Mouse (Mus musculus): ENCODE results near the gene Arl3. TPM values are rescaled to one million over a fixed set of nuclear protein-coding genes. Genes with fewer than 3 reads are reported as not detected.
A peak's percentile ranks its signal among the peaks of the same experiment; 100 is the strongest.

The Arl3 gene
- total RNA-seq, 2 experiments from 2014 or later = 47.2 to 54.9 TPM

DNA sequence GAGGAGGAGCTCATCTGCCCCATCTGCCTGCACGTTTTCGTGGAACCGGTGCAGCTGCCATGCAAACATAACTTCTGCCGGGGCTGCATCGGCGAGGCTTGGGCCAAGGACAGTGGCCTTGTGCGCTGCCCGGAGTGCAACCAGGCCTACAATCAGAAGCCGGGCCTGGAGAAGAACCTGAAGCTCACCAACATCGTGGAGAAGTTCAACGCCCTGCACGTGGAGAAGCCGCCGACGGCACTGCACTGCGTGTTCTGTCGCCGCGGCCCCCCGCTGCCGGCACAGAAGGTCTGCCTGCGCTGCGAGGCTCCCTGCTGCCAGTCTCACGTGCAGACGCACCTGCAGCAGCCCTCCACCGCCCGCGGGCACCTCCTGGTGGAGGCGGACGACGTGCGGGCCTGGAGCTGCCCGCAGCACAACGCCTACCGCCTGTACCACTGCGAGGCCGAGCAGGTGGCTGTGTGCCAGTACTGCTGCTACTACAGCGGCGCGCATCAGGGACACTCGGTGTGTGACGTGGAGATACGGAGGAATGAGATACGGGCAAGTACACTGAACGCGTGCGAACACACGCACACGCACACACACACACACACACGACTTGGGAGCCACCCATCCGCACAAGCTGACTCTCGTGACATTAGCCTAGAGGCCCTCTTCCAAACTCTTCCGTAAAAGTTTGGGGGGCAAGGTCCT, 70.4 kb downstream of the Arl3 start:
- peak; percentile 67 to 77 for DNase-seq (ENCODE audit: low spot score in 2 of 2)

DNA sequence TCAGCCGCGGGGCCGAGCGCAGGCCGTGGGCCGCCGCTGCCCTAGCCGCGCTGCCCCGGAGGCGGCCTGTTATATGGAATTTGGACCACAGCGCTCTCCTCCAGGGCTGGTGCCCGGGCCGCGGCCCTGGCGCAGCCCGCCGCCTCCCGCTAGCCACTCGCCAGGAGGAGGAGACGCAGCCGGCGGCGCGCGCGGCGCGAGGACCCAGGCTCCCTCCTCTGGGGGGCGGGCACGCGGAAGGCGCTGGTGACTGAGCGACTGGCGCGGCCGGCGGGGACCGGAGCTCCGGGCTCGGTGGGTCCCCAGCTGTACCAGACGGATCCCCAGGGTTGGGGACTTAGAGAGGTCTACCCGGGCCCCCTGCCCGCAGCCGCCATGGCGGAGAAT, 70.9 kb downstream of the Arl3 start:
- DNase-seq (ENCODE audit: low spot score in 2 of 2) = peak; percentile 56 to 58

DNA sequence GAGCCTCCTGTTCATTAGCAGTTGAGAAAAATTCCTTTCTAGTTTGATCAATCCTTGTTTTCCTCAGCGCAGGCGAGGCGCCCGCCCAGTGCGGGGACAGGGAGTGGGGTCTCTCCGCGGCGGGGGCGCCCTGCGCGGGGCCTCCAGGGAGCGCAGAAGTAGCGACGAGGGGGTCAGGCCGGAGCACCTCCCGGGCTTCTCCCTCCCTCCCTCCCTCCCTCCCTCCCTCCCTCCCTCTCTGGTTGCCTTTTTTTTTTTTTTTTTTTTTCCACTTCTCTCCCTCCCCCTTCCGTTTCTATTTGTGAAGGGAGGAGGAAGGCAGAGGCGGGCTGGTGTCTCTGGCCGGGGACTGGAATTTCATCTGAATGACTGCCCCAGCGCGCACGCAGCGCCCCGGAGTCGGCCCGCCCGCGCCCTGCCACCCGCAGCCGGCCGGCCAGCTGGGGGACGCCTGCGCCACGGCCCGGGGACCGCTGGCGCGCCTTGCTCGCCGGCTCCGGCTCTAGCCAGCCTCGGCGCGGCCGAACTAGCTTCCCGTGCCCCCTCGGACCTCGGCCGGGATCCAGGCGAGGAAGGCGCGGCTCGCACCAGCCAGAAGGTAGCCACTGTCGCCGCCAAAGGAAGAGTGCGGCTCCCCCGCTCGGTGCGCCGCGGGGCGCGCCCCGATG, 71.5 kb downstream of the Arl3 start, which contains the start of gene Trim8:
Trim8 (plus strand) TSS at position 302 of the 668 bp plus-strand sequence.
- peak; percentile 62 to 76 for DNase-seq (ENCODE audit: low spot score in 2 of 2)

DNA sequence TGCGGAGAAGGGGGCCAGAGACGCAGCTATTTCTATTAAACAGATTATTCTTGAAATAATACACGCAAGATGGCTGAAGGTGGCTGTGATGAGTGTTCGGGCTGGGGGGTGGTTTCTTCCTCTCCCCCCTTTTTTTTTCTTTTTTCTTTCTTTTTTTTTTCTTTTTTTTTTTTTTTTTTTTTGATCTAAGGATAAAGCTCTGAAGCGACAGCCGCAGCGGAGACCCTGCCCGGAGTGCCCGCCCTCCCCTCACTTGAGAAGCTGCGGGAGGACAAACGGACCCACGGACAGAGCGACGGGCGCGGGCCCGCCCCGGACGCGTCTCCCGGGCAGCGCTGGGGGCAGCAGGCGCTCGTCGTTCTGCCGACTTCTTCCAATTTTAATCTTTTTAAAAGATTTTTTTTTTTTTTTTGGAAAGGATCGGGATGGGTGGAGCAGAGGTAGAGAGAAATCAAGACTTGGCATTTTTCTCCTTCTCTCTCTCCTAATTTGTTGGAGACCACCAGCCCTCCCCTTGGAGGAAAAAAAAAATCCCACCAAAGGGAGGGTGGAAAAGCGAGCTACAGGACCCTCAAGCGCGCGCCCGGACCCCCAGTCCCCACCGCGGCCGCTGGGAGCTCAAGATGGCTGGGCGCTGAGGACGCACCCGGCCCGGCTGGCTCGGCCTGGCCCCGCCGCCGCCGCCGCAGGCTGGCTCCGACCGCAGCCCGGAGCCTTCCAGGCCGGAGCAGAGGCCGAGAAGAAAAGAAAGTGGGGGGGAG, 72.2 kb downstream of the Arl3 start:
- no peak for DNase-seq (ENCODE audit: low spot score in 2 of 2)

DNA sequence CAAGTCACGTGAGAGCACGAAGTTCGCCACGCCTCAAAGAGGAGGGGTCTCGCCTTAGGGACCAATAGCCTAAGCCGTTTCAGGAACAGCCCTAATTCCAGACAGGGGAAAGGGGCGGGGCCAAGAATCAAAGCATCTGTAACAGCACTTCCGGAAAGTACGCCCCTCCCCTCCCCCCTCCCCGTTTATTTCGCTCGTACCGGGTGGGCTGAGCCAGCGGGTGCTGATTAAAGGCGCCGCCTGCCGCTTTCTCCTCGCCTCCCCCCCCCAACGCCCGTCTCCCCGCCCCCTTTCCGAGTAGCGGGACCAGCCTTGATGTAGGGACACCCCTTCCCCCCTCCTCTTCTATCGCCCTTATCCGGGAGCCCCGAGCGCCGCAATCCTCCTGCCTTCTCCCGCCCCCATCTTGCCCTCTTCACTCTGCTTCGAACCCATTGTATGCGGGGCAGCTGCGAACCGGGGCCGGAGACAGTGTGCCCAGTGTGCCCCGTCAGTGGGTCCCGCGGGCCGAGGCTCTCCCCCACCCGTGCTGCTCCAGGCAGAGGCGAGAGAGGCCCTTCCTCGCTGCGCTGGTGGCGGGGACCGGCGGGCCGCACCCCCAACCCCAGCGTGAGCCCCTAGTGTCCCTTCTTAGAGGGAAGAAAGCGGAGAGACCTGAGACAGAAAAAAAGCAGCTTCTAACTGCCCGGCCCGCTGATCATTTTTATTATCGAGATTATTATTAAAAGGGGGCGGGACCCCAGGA, 73.0 kb downstream of the Arl3 start:
- peak; percentile 71 to 95 for DNase-seq (ENCODE audit: low spot score in 2 of 2)

DNA sequence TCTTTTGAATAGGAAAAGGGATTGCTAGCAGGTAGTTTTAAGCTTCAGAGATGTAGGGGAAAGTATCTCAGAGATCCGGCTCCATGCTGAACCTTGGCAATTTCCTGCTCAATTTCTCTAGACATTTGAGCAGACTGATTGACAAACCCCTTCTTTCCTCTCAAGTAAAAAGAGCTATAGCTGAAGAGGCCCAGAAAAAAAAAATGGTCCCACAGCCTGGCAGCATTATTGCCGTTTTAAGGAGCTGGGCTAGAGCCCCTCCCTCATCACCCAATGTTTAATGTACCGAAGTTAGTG, 73.5 kb downstream of the Arl3 start:
- no peak for DNase-seq (ENCODE audit: low spot score in 2 of 2)

DNA sequence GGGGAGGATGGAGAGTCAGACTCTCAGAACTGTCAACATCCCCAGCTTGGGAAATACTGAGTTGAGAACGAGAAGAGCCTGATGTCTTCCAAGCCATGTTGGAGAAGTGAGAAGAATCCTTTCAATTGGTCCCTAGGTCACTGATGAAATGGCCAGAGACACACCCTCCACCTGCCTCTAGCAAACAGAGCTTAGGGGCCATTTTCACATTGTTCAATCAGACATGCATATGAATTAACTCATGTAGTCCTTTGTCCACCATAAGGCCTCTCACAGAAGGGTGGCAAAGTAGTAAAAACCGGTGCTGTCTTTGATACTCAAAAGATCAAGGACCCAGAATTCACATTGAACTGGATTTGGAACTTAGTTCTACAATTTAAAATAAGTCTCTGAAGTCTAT, 75.8 kb downstream of the Arl3 start:
- no peak for DNase-seq (ENCODE audit: low spot score in 2 of 2)

DNA sequence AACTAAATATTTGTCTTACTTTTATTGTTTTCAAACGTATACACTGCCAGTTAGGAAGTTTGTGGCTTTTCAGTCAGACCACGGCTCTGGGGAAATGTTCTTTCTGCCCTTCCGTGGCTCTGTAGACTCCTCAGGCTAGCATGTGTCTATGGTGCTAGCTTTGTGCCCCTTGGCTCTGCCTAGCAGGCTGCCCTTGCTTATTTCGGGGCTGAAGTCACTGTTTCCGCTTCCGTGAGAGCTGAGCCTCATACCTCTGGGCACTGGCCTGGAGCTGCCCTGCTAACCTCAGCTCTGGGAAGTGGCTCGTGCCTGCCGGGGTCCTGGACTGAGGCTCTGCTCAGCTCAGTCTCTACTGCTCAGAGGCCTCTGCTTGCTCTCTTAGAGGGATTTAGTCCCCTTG, 77.9 kb downstream of the Arl3 start:
- DNase-seq (ENCODE audit: low spot score in 2 of 2) = no peak

DNA sequence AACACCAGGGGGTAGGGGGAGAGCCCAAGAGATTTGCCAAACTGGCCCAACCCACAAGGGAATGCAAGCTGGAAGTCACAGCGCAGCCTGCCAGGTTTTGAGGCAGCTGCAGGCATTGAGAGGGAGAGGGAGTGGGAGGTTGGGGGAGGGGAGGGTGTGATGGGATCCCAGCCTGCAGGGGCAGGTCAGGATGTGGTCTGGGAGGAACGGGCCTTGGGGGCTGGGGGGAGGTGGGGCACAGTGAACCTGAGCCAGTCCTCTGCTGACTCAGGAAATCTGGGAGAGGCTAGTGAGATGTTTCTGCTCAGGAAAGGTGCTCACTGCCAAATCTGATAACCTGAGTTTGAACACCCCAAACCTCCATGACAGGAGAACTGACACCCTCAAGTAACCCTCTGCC, 82.4 kb downstream of the Arl3 start:
- DNase-seq (ENCODE audit: low spot score in 2 of 2) = no peak

DNA sequence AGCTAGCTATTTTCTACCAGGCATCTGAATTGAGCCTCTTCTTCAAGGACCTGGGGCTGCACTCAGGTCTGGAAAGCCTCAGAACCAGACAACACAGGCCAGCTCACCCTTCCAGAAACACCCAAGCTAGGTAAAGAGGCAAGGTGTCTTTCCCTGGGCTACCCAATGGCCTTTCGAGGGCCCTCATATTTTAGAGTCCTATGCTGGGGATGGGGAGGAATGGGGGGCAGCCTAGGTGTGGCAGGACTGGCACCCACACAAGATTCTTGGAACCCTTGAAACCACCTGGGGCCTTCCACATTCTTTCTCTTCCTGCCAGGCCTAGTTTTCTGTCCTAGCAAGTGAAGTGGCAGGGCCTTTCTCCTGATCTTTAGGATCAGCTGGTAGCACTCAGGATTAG, 83.5 kb downstream of the Arl3 start:
- no peak for DNase-seq (ENCODE audit: low spot score in 2 of 2)

DNA sequence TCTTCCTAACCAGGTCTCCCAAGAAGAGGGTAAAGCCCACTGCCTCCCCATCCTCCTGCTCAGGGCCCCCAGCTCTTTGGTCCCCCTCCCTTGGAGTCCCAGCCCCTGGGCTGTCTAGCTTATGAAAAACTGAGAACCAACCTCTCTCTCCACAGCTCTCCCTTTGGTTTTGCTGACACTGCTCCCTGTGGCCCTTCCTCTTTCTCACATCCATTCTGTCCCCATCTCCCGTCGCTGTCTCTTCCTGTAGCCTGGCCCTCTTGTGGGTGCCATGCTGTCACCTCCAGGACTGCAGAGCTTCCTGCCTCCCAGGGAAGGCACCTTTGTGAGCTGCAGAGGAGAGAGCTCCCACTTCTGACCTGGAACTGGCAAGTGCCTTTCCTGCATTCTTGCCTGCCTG, 86.3 kb downstream of the Arl3 start:
- no peak for DNase-seq (ENCODE audit: low spot score in 2 of 2)

DNA sequence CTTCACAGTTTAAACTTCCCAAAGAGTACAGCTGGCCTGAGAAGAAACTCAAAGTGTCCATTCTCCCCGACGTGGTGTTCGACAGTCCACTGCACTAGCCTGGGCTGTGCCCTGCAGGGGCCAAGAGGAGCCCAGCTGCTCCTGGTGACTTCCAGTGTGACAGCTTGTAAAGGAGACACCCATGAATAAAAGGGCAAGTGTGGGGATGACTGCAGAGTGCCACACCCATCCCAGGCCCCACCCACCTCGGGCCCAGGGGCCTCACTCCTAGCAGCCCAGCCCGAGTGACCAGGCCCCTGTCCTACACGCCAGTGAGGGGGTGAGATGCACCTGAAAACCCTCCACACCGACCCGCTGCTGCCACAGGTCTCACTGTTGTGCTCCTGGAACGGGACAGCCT, 87.2 kb downstream of the Arl3 start:
- DNase-seq (ENCODE audit: low spot score in 2 of 2) = no peak

DNA sequence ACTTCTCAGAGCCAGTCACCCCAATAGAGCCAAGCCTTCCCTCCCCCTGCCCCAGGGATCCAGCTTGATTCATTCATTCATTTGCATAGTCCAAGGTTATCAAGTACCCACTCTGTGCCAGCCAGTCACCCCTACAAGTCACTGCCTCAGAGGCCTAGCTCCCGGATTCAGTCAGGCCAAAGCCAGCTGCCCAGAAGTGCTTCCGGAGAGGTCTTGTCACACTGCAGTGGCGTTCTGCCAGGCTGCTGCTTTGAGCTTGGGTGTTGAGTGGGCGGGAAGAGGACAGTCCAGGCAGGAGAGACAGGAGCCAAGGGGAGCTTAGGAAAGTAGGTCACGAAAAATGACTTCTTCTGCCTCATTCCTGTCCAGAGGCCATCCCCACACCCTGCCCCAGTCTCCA, 88.5 kb downstream of the Arl3 start:
- peak in 1 of 2 experiments; percentile 67 for DNase-seq (ENCODE audit: low spot score in 2 of 2)

DNA sequence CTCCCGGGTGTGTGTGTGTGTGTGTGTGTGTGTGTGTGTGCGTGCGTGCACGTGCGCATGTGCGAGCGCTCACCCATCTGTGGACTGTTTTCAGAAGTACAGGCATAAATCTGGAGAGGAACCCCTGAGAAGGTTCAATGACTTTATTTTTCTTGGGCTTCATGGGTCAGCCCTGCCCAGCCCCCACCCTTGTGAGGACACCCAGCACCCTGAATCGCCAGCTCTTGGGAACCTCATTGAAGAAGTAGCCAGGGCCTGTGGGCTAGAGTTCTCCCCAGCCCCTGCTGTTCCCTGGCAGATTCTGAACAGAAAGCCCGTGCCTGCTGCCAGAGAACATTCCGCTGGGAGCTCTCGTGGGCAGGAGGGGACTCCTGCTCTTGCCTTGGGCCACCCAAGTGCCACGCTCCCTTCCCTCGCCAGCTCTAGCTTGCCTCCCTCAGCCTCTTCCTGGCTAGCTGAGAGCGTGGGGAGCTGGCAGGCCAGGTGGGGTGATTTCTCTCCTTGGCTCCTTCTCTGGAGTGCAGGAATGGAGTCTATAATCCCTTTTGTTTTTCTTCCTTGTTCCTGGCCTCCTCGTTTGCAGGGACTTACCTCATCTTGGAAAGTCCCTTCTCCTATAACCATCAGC, 89.2 kb downstream of the Arl3 start:
- no peak for DNase-seq (ENCODE audit: low spot score in 2 of 2)

DNA sequence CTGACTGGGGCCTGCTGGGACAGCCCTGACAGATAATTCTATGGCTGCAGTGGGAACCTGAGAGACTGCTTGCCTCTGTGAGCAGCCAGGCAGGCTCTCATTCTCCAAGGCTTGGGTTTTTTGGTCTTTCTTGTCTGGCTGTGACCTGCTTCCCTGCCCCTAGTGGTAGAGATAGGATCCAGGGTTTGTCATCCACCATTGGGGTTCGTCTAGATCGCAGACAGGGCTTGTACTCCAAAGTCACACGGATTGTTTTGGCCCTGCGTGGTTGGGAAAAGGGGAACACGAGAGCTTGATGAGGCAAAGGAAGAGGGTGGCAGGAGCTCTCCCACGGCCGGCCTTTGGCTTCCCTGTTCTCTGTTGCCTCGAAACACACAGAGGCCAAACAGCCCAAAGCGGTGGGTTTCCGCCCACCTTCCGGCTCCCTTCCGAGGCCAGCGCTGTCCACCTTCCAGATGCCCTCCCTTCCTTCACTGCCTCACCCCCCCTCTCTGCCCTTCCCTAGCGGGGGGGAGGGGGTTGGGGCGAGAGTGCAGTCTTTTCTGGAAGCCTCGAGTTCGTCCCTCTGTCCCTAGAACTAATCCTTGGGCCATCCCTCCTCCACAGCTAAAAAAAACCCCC, 90.0 kb downstream of the Arl3 start:
- no peak for DNase-seq (ENCODE audit: low spot score in 2 of 2)

DNA sequence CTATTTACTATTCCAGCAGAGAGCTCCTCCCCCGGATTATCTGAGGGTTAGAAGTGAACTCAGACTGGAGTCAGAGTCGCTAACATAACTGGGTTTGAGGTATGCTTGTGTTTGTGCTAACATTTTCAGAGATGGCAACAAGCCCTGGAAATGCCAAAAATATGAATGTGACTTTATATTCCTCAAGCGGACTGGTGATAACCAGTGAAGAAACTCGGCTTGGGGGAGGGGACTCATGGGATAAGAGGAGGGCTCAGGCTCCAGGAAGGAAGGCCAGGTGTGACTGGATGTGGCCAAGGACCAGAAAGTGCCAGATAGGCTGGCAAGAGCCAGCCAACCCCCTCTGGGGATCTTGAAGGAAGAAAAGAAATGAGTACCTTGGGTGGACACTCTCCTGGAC, 91.2 kb downstream of the Arl3 start:
- no peak for DNase-seq (ENCODE audit: low spot score in 2 of 2)

DNA sequence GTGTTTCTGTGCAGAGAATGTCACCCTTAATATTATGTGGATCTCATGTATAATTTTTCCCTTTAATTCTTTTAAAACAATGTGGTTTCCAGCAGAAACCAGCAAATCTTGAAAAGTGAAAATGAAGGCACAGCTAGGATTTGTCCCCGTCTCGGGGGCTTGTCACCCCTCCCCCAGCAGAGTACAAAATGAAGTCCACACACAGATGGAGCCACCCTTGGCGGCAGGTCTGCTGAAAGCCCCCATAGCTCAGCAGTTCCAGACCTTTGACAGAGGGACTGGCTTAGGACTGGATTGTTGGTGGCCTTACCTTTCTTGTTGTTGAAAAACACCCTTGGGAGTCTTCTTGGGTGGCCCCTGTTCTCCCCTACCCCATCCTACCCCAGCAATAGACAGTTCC, 91.6 kb downstream of the Arl3 start:
- no peak for DNase-seq (ENCODE audit: low spot score in 2 of 2)

Measured in adrenal gland, postnatal 4 days (tissue).